8 mouse cellular contexts compared by ENCODE assay signal in the genomic region with DNA sequence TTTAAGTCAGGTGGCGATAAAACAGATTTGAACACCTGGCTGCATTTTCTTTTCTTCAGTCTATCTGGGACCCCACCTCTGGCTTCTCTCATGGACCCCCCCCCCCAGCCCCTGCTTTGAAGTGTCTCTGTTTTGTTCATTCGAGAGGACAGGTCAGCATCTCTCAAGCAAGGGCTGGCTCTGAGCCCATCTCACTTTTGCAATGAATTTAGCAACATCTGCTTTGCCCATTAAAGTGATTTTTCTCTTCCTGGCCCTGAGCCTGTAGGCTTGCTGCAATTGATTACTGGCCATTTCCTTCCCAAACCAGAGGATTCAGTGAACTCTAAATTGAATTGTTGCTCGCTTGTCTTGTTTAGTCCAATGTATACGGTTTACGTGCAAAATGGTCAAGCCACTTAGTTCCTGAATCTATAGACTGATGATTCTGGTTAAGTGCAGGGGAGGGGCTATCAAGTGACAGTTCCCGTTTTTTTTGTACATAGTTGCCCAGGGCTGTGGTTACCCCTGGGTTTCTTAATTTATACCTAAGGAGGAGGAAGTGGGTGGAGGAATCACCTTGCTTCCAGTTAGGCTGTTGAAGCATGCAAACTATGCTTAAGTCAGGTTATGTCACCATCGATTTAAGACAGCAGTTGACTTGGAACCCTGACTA.
DNase-seq lines count a peak whose midpoint lies in the region; ATAC-seq and TF ChIP-seq lines count a peak whose summit lies in the region.
"Had no signal": no experiment of that assay in that cellular context is flagged by ENCODE, and none has a peak within 500 bp of the region (broad histone marks: within the 10 kb centered on the region; RNA-seq: fewer than 3 reads in every experiment).

No protein-coding gene starts in this region.

- H3K4me1 ChIP-seq in stomach, embryonic 16.5 days (ENCODE audit: control insufficient read depth, insufficient read depth, low read length), result 0 out of 2 replicates have a peak, but pooled peaks cover 4% of the 10 kb centered on the region
- peaks cover 3% of the 10 kb centered on the region; the same call in 1 of the 2 replicates for H3K4me1 ChIP-seq in stomach, postnatal 0 days (replicated peaks; ENCODE audit: control insufficient read depth, insufficient read depth)
- H3K4me1 ChIP-seq in liver, embryonic 16.5 days (ENCODE audit: control insufficient read depth, low read depth, low read length), result peaks cover 11% of the 10 kb centered on the region
- no peaks in the 10 kb centered on the region for H3K4me1 ChIP-seq in midbrain, embryonic 14.5 days (ENCODE audit: control insufficient read depth, insufficient read depth, low read length)
- H3K4me1 ChIP-seq in midbrain, embryonic 15.5 days, result no peaks in the 10 kb centered on the region

- H3K27ac ChIP-seq in stomach, embryonic 16.5 days (ENCODE audit: low read length), result peak overlapping the region; percentile 12; the same call in 1 of the 2 replicates
- H3K27ac ChIP-seq in stomach, postnatal 0 days (replicated peaks), result no peak overlapping the region
- no peak overlapping the region for H3K27ac ChIP-seq in liver, embryonic 16.5 days (ENCODE audit: low read length)
- H3K27ac ChIP-seq in midbrain, embryonic 14.5 days (replicated peaks; ENCODE audit: low read depth, low read length), result no peak overlapping the region
- no peak overlapping the region for H3K27ac ChIP-seq in midbrain, embryonic 15.5 days
- H3K27ac ChIP-seq: heart, embryonic 13.5 days had no signal

- H3K9ac ChIP-seq in stomach, embryonic 16.5 days (ENCODE audit: low read length), result no peak overlapping the region
- no peak overlapping the region for H3K9ac ChIP-seq in stomach, postnatal 0 days (ENCODE audit: low read length)
- H3K9ac ChIP-seq in liver, embryonic 16.5 days (ENCODE audit: low read depth, low read length), result no peak overlapping the region
- no peak overlapping the region for H3K9ac ChIP-seq in midbrain, embryonic 14.5 days (replicated peaks; ENCODE audit: low read length)
- no peak overlapping the region for H3K9ac ChIP-seq in midbrain, embryonic 15.5 days
- H3K9ac ChIP-seq: heart, embryonic 13.5 days had no signal

- no peak overlapping the region for H3K4me3 ChIP-seq in stomach, embryonic 16.5 days (replicated peaks; ENCODE audit: low read length)
- H3K4me3 ChIP-seq in stomach, postnatal 0 days (ENCODE audit: low read depth, low read length), result no peak overlapping the region
- no peak overlapping the region for H3K4me3 ChIP-seq in liver, embryonic 16.5 days (ENCODE audit: low read depth, low read length)
- H3K4me3 ChIP-seq in midbrain, embryonic 14.5 days (replicated peaks; ENCODE audit: low read depth, low read length), result no peak overlapping the region
- no peak overlapping the region for H3K4me3 ChIP-seq in midbrain, embryonic 15.5 days
- H3K4me3 ChIP-seq: heart, embryonic 13.5 days had no signal

- ATAC-seq in stomach, embryonic 16.5 days (ENCODE audit: insufficient read depth, low FRiP score), result no peak
- ATAC-seq in stomach, postnatal 0 days (ENCODE audit: low FRiP score, low TSS enrichment), result no peak
- ATAC-seq in liver, embryonic 16.5 days (ENCODE audit: low read depth), result no peak
- ATAC-seq in midbrain, embryonic 14.5 days (ENCODE audit: low FRiP score, low TSS enrichment), result no peak
- no peak for ATAC-seq in midbrain, embryonic 15.5 days (replicated peaks)

- no peak overlapping the region for H3K4me2 ChIP-seq in stomach, embryonic 16.5 days (ENCODE audit: low read depth, low read length)
- no peak overlapping the region for H3K4me2 ChIP-seq in stomach, postnatal 0 days (replicated peaks; ENCODE audit: low read depth)
- peak overlapping the region; percentile 17; the same call in 1 of the 2 replicates for H3K4me2 ChIP-seq in liver, embryonic 16.5 days (ENCODE audit: low read depth, low read length)
- H3K4me2 ChIP-seq in midbrain, embryonic 14.5 days (ENCODE audit: low read length), result no peak overlapping the region
- no peak overlapping the region for H3K4me2 ChIP-seq in midbrain, embryonic 15.5 days
- H3K4me2 ChIP-seq: heart, embryonic 13.5 days had no signal

- H3K27me3 ChIP-seq in stomach, embryonic 16.5 days (ENCODE audit: control insufficient read depth, insufficient read depth, low read length), result no peaks in the 10 kb centered on the region
- H3K27me3 ChIP-seq in stomach, postnatal 0 days (ENCODE audit: control insufficient read depth, insufficient read depth, low read length), result no peaks in the 10 kb centered on the region
- no peaks in the 10 kb centered on the region for H3K27me3 ChIP-seq in liver, embryonic 16.5 days (ENCODE audit: control insufficient read depth, insufficient read depth, low read depth, low read length)
- H3K27me3 ChIP-seq in midbrain, embryonic 14.5 days (ENCODE audit: control insufficient read depth, insufficient read depth, low read length), result no peaks in the 10 kb centered on the region
- 0 out of 2 replicates have a peak, but pooled peaks cover 8% of the 10 kb centered on the region for H3K27me3 ChIP-seq in midbrain, embryonic 15.5 days (replicated peaks)
- H3K27me3 ChIP-seq: heart, embryonic 13.5 days had no signal

- H3K9me3 ChIP-seq in stomach, embryonic 16.5 days (replicated peaks; ENCODE audit: control insufficient read depth, low read length), result no peaks in the 10 kb centered on the region
- H3K9me3 ChIP-seq in stomach, postnatal 0 days (ENCODE audit: control insufficient read depth, low read length), result no peaks in the 10 kb centered on the region
- H3K9me3 ChIP-seq in liver, embryonic 16.5 days (replicated peaks; ENCODE audit: control insufficient read depth, low read length), result no peaks in the 10 kb centered on the region
- no peaks in the 10 kb centered on the region for H3K9me3 ChIP-seq in midbrain, embryonic 14.5 days (ENCODE audit: control insufficient read depth, low read length)
- no peaks in the 10 kb centered on the region for H3K9me3 ChIP-seq in midbrain, embryonic 15.5 days
- H3K9me3 ChIP-seq: heart, embryonic 13.5 days had no signal

- no peaks in the 10 kb centered on the region for H3K36me3 ChIP-seq in stomach, embryonic 16.5 days (ENCODE audit: control insufficient read depth, insufficient read depth, low read length)
- no peaks in the 10 kb centered on the region for H3K36me3 ChIP-seq in stomach, postnatal 0 days (ENCODE audit: control insufficient read depth, insufficient read depth, low read length)
- H3K36me3 ChIP-seq in liver, embryonic 16.5 days (ENCODE audit: control insufficient read depth, insufficient read depth), result no peaks in the 10 kb centered on the region
- no peaks in the 10 kb centered on the region for H3K36me3 ChIP-seq in midbrain, embryonic 14.5 days (ENCODE audit: control insufficient read depth, insufficient read depth, low read length)
- H3K36me3 ChIP-seq in midbrain, embryonic 15.5 days (replicated peaks), result no peaks in the 10 kb centered on the region
- H3K36me3 ChIP-seq: heart, embryonic 13.5 days had no signal

- TF ChIP-seq EP300 in stomach, postnatal 0 days (optimal IDR thresholded peaks at IDR 0.05), result no peak

- DNase-seq in stomach, postnatal 0 days (ENCODE audit: low spot score), result no peak
- DNase-seq in forelimb bud, embryonic 11.5 days (ENCODE audit: low read depth, low spot score), result peak; percentile 40
- DNase-seq in midbrain, embryonic 14.5 days, result no peak
- no peak for DNase-seq in T-cell, adult 2 months (ENCODE audit: low spot score)

- 45% methylated on average over 7 of the region's 7 CpGs for WGBS in stomach, embryonic 16.5 days
- 49% methylated on average over 7 of the region's 7 CpGs for WGBS in stomach, postnatal 0 days
- WGBS in liver, embryonic 16.5 days (ENCODE audit: insufficient replicate concordance), result 18% methylated on average over 7 of the region's 7 CpGs
- WGBS in midbrain, embryonic 14.5 days, result 84% methylated on average over 7 of the region's 7 CpGs
- 80% methylated on average over 7 of the region's 7 CpGs for WGBS in midbrain, embryonic 15.5 days

- TF ChIP-seq CTCF in stomach, postnatal 0 days (IDR thresholded peaks at IDR 0.05; ENCODE audit: low read depth), result no peak
